Mouse (Mus musculus) right cerebral cortex, postnatal 10 days (tissue): ENCODE measurements at regions not wholly inside any gene's neighbourhood (a gene's known extent, or its start where the extent isn't known, plus 50 kb on each side); places are given as distances from the start of the nearest gene placed in this dataset.

Experiments used
- DNase-seq, 2 experiments: peaks; one replicate each; pipeline ENCODE4 v3.0.0; 2021; ENCODE audit warnings: low spot score in 2 of 2

DNA sequence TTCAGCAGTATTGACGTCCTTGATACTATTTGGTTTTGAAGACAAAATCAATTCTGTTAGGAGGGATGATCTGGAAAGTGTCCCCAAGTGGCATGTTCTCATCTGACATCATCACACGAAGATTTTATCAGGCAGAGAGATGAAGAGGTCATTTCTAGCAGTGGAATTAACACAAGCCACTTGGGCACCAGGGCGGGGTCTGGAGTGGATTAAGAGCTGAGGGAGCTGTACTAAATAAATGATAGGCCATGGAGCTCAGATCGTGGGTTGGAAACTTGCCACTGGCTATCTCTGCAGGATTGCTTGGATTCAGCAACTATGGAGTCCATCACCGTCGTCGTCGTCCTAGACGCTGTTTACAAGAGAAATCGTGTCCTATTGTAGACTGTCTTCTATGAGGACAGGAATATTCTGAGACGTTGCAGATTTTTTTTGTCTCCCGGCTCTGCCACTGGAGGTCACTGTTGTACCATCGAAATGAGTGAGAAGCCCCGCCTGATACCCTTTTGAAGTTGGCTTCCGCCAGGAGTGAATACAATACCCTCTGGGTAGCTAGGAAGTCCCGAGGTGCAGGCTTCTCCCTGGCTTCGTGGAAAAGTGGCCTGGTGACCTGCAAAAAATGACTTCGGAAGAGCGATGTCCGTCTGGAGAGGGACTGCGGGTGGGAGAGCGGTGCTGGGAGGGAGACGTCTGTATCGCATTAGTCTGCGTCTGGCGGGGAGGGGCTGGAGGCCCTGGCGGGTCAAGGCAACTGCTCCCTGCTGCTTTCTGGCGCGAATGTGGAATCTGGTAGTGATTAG, 67.1 kb upstream of the Ubash3b start:
- peak; percentile 92 to 95 for DNase-seq

- no peak for DNase-seq
These were observed 61.9 kb upstream of the Ubash3b start for GRCm38 (mm10) chr9:41223406-41223805.

GRCm38 (mm10) chr9:41222346-41223015, 61.0 kb upstream of the Ubash3b start:
- no peak for DNase-seq

- peak in 1 of 2 experiments; percentile 10 for DNase-seq
These were observed 59.8 kb upstream of the Ubash3b start for GRCm38 (mm10) chr9:41221110-41221790.

- DNase-seq: peak in 1 of 2 experiments; percentile 4
These were observed 58.7 kb upstream of the Ubash3b start for GRCm38 (mm10) chr9:41220105-41220669.

DNA sequence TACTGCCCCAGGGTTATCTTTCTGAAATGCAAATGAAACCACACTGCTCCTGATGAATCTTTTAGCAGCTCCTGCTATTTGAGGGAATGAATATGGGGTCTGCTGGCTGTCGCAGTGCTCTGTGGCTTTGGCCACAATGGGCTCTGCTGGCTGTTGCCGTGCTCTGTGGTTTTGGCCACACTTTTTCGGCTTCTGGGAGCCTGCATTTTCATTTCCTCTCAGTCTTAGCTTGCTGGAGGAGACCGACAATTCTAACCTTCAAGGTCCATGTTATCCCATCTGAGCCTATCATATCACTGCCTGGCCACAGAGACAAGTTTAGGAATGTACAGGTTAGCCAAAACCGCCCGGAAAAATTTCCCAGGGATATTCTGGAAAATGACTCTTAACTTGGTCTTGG, 57.2 kb upstream of the Ubash3b start:
- DNase-seq: peak in 1 of 2 experiments; percentile 14

GRCm38 (mm10) chr9:41216248-41216647, 54.8 kb upstream of the Ubash3b start:
- no peak for DNase-seq

DNA sequence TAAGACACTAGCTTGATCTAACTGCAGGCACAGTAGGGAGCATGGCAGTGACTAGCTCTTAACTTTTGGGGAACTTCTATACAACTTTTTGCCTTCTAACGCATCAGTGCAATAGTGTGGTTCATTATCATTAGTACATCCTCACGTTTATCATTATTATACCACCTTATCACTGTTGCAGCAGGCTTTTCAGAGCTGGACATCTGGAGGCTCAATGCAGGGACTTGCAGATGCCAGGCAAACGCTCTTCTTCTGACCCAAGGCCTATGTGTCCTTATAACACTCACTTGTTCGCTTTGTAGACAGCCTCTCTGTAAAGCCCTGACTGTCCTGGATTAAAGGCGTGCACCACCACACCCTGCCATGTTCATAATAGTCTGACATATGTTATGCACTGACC, 53.5 kb upstream of the Ubash3b start:
- DNase-seq: no peak

- no peak for DNase-seq
These were observed 51.5 kb upstream of the Ubash3b start for GRCm38 (mm10) chr9:41212943-41213529.

DNA sequence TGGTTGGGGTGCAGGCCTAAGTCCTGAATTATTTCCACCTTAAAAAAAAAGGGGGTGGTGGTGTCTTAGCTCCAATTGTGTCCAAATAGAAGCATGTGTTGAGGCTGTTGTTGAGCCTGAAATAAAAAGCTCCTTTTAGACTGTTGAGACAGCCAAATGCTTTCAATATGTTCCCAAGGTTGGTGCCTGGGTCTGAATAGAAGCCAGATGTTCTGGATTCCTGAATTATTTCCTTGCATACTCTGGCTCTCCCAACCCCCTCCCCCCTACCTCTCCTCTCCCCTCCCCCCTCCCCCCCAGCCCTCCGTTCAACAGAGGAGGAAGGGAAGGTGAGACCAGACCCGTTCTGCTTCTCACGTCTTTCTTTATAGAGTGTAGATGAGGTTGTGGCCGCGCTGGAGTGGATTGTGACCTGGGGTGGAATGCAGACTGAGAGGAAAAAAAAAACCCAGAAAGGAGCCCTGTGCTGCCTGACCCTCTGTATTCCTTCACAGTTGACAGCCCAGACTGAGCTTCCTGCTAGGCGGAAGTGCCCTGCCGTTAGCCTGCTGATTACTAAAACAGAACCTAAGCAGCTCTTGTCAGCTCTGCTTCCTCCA, 50.9 kb upstream of the Ubash3b start:
- DNase-seq: peak in 1 of 2 experiments; percentile 49

DNA sequence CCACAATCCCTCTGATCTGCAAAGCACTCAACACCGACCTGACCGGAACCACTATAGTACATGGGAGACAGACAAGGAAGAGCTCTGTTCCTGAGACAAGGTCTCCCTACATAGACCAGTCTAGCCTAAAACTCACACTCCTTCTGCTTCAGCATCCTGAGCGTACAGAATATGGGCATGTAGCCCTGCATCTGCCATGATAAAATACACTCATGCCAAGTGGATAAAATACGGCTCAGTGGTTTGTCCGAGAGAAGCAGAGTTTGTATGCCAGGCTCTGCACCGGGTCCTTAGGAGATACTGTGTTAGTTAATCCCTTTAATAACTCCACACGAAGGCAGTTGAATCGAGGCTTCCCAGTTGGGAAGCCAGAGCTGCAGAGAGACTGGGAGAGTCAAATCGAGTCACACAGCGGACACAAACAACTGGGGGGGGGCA, 50.4 kb upstream of the Ubash3b start:
- DNase-seq: no peak
